In the genomic region with DNA sequence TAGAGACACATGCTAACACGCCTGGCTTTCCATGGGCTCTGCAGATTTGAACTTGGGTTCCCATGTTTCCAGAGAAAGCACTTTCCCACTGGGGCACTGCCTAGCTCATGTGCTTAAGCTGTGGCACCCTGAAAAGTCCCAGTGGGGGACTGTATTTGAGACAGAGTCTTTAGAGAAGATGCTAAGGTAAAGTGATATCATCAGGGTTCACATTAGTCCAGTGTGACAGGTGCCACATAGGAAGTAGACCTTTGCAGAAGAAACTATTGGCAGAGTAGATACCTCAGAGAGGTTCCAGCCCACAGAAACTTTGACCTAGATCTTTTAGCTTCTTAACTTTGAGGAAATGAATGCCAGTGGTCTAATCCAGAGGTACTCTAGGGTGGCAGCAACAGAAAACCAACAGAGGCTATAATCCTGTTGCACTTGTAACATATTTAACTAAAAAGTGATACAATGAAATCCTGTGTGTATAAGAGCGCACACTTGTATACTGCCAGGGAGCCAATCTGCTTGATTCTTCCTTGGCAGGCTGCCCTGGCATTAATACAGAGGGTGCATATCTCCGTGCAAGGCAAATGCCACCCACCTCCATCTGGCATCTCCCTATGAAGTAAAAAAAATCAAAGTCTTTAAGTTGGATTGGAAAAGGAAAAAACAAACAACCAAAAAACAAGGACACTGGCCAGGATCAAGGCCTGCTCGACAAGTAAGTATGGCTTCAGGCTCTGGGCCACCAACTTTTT, we compare ENCODE assay signal across 12 mouse cellular contexts.
DNase-seq lines count a peak whose midpoint lies in the region; ATAC-seq lines count a peak whose summit lies in the region.
"Had no signal": no experiment of that assay in that cellular context is flagged by ENCODE, and none has a peak within 500 bp of the region (broad histone marks: within the 10 kb centered on the region; RNA-seq: fewer than 3 reads in every experiment).

No protein-coding gene starts in this region.

- no peak overlapping the region for H3K9ac ChIP-seq in forebrain, embryonic 16.5 days (replicated peaks; ENCODE audit: low read depth, low read length)
- H3K9ac ChIP-seq in intestine, embryonic 16.5 days (ENCODE audit: low read depth, low read length), result no peak overlapping the region
- H3K9ac ChIP-seq: embryonic facial prominence, embryonic 13.5 days; heart, embryonic 13.5 days had no signal

- peaks cover 16% of the 10 kb centered on the region for H3K4me1 ChIP-seq in forebrain, embryonic 16.5 days (replicated peaks; ENCODE audit: control insufficient read depth, insufficient read depth, low read length)
- H3K4me1 ChIP-seq in intestine, embryonic 16.5 days (ENCODE audit: control insufficient read depth, insufficient read depth, low read length), result no peaks in the 10 kb centered on the region
- H3K4me1 ChIP-seq: heart, embryonic 13.5 days had no signal

- peaks cover 4% of the 10 kb centered on the region; the same call in 1 of the 2 replicates for H3K36me3 ChIP-seq in forebrain, embryonic 16.5 days (ENCODE audit: control insufficient read depth, insufficient read depth)
- H3K36me3 ChIP-seq in intestine, embryonic 16.5 days (ENCODE audit: control insufficient read depth, insufficient read depth, low read length), result peaks cover 7% of the 10 kb centered on the region

- ATAC-seq in forebrain, embryonic 16.5 days, result peak; percentile 94
- ATAC-seq in intestine, embryonic 16.5 days, result no peak

- H3K4me3 ChIP-seq in forebrain, embryonic 16.5 days (replicated peaks; ENCODE audit: low read length), result no peak overlapping the region
- H3K4me3 ChIP-seq in intestine, embryonic 16.5 days (ENCODE audit: low read length), result no peak overlapping the region
- H3K4me3 ChIP-seq: embryonic facial prominence, embryonic 13.5 days; heart, embryonic 13.5 days had no signal

- peak overlapping the region; percentile 15; the same call in 1 of the 2 replicates for H3K27ac ChIP-seq in forebrain, embryonic 16.5 days (ENCODE audit: low read length)
- no peak overlapping the region for H3K27ac ChIP-seq in intestine, embryonic 16.5 days (ENCODE audit: low read length)
- H3K27ac ChIP-seq: embryonic facial prominence, embryonic 13.5 days; heart, embryonic 13.5 days had no signal

- no peaks in the 10 kb centered on the region for H3K27me3 ChIP-seq in forebrain, embryonic 16.5 days (replicated peaks; ENCODE audit: control insufficient read depth, insufficient read depth, low read length)
- no peaks in the 10 kb centered on the region for H3K27me3 ChIP-seq in intestine, embryonic 16.5 days (replicated peaks; ENCODE audit: control insufficient read depth, insufficient read depth, low read length)
- H3K27me3 ChIP-seq: embryonic facial prominence, embryonic 13.5 days; heart, embryonic 13.5 days had no signal

- no peaks in the 10 kb centered on the region for H3K9me3 ChIP-seq in forebrain, embryonic 16.5 days (ENCODE audit: control insufficient read depth, low read length)
- no peaks in the 10 kb centered on the region for H3K9me3 ChIP-seq in intestine, embryonic 16.5 days (ENCODE audit: control insufficient read depth, low read length)
- H3K9me3 ChIP-seq: embryonic facial prominence, embryonic 13.5 days; heart, embryonic 13.5 days had no signal

- 50% methylated on average over 4 of the region's 4 CpGs for WGBS in forebrain, embryonic 16.5 days
- WGBS in intestine, embryonic 16.5 days, result 77% methylated on average over 4 of the region's 4 CpGs

- peak; percentile 32 for DNase-seq in lung, postnatal 36 days
- DNase-seq in lung, postnatal 4 days, result no peak
- peak; percentile 83 to 84 for DNase-seq in layer of hippocampus, postnatal 36 days
- peak; percentile 72 for DNase-seq in testis, postnatal 10 days (ENCODE audit: low spot score)
- DNase-seq in urinary bladder, postnatal 4 days (ENCODE audit: low spot score in 2 of 2), result no peak
- DNase-seq in kidney, postnatal 14 days, result no peak
- DNase-seq: lung, adult 18-20 months; thymus, postnatal 25 days had no signal

- no peak overlapping the region for H3K4me2 ChIP-seq in forebrain, embryonic 16.5 days (ENCODE audit: low read length)
- no peak overlapping the region for H3K4me2 ChIP-seq in intestine, embryonic 16.5 days (ENCODE audit: low read depth, low read length)
- H3K4me2 ChIP-seq: embryonic facial prominence, embryonic 13.5 days; heart, embryonic 13.5 days had no signal

Comparison
In these comparisons a context has a peak if more than half of its experiments do, and no peak if none do; other contexts are left out.
1. DNase-seq: peak in lung, postnatal 36 days (single experiment), layer of hippocampus, postnatal 36 days (2 of 2) and testis, postnatal 10 days (single experiment); none in lung, postnatal 4 days (0 of 2), urinary bladder, postnatal 4 days (0 of 2) and kidney, postnatal 14 days (single experiment).